Mouse (Mus musculus) MEL (cell line): Measurements from ENCODE around the gene Ccl6. TPM values are rescaled to one million over a fixed set of nuclear protein-coding genes. Genes with fewer than 3 reads are reported as not detected.

Source experiments
- DNase-seq: peaks from one replicate; pipeline ENCODE4 v3.0.0; 2011; ENCODE audit warnings: low read depth, low spot score
- H3K27ac ChIP-seq: 2 replicates; pipeline ENCODE4 v1.5.1; 2012; ENCODE audit warnings: low read depth, mild to moderate bottlenecking, control low read depth, low read length, moderate library complexity; ENCODE audit not compliant: control insufficient read depth
- H3K27me3 ChIP-seq, 2 experiments: fragments of 150-350 bp in 1 of 2; sonication (generic) in 1 of 2; 2 replicates each; pipeline ENCODE4 v1.6.1; 2012; ENCODE audit warnings: low read length in 2 of 2, mild to moderate bottlenecking in 2 of 2, improper control_type of control experiment in 1 of 2, moderate library complexity in 1 of 2; ENCODE audit not compliant: insufficient read depth in 2 of 2, control insufficient read depth in 1 of 2
- H3K36me3 ChIP-seq, 2 experiments: 2 replicates each; pipeline ENCODE4 v1.6.1; 2012 to 2014; ENCODE audit warnings: low read length in 2 of 2, improper control_type of control experiment in 1 of 2, inconsistent platforms in 1 of 2, mild to moderate bottlenecking in 1 of 2; ENCODE audit not compliant: insufficient read depth in 2 of 2, control insufficient read depth in 1 of 2
- H3K4me1 ChIP-seq, 2 experiments: fragments of 150-350 bp in 1 of 2; sonication (generic) in 1 of 2; 2 replicates each; pipeline ENCODE4 v1.6.1; 2012; ENCODE audit warnings: low read length in 2 of 2, improper control_type of control experiment in 1 of 2, mild to moderate bottlenecking in 1 of 2; ENCODE audit not compliant: insufficient read depth in 2 of 2, control insufficient read depth in 1 of 2
- H3K4me3 ChIP-seq, 2 experiments: fragments of 150-350 bp in 1 of 2; sonication (generic) in 1 of 2; 2 replicates each; pipeline ENCODE4 v1.5.1; 2012; ENCODE audit warnings: low read depth in 2 of 2, low read length in 2 of 2, mild to moderate bottlenecking in 2 of 2, moderate library complexity in 2 of 2, control low read depth in 1 of 2, improper control_type of control experiment in 1 of 2; ENCODE audit not compliant: control insufficient read depth in 1 of 2, insufficient read depth in 1 of 2
- H3K79me2 ChIP-seq: 2 replicates; pipeline ENCODE4 v1.6.1; 2012; ENCODE audit warnings: mild to moderate bottlenecking, low read length, moderate library complexity; ENCODE audit not compliant: control insufficient read depth, poor library complexity, insufficient read depth
- H3K9ac ChIP-seq: 2 replicates; pipeline ENCODE4 v1.6.1; 2012; ENCODE audit warnings: low read depth, mild to moderate bottlenecking, control low read depth, low read length, moderate library complexity; ENCODE audit not compliant: control insufficient read depth, poor library complexity, severe bottlenecking
- H3K9me3 ChIP-seq: fragments of 150-350 bp; sonication (generic); replicated peaks from 2 replicates; pipeline ENCODE4 v1.6.1; 2012; ENCODE audit warnings: mild to moderate bottlenecking, low read length, improper control_type of control experiment, moderate library complexity; ENCODE audit not compliant: insufficient read depth
- EP300 ChIP-seq, 2 experiments: IDR thresholded peaks; 2 replicates each; pipeline ENCODE4 v1.6.1; 2011; ENCODE audit warnings: improper control_type of control experiment in 2 of 2, low read length in 2 of 2, low read depth in 1 of 2, mild to moderate bottlenecking in 1 of 2
- GATA1 ChIP-seq: IDR thresholded peaks from 2 replicates; pipeline ENCODE4 v1.6.1; 2011; ENCODE audit warnings: low read depth, low read length, improper control_type of control experiment
- JUND ChIP-seq: IDR thresholded peaks from 2 replicates; pipeline ENCODE4 v1.6.1; 2011; ENCODE audit warnings: low read depth, mild to moderate bottlenecking, improper control_type of control experiment, low read length
- MAX ChIP-seq: IDR thresholded peaks from 2 replicates; pipeline ENCODE4 v1.6.1; 2011; ENCODE audit warnings: low read length, improper control_type of control experiment
- MAZ ChIP-seq: IDR thresholded peaks from 2 replicates; pipeline ENCODE4 v1.6.1; 2012; ENCODE audit warnings: low read depth, mild to moderate bottlenecking, inconsistent platforms, low read length, improper control_type of control experiment
- MYC ChIP-seq: IDR thresholded peaks from 2 replicates; pipeline ENCODE4 v1.6.1; 2011; ENCODE audit warnings: low read depth, mild to moderate bottlenecking, low read length, improper control_type of control experiment, moderate library complexity
- TAL1 ChIP-seq: IDR thresholded peaks from 2 replicates; pipeline ENCODE4 v1.6.1; 2012; ENCODE audit warnings: mild to moderate bottlenecking, inconsistent platforms, low read length, moderate library complexity, mixed read lengths
- TCF12 ChIP-seq: IDR thresholded peaks from 2 replicates; pipeline ENCODE4 v1.6.1; 2014; ENCODE audit warnings: low read depth, mild to moderate bottlenecking, inconsistent platforms, low read length, improper control_type of control experiment, moderate library complexity
- polyA plus RNA-seq, 2 experiments: library from polyadenylated mRNA; stranded (reverse) in 1 of 2; unstranded in 1 of 2; fragments of >175 nt in 1 of 2; fragments of >200 nt in 1 of 2; gene quantifications; 2 replicates each; pipeline versions ENCODE4 v1.2.1 to v1.2.4; 2012; ENCODE audit warnings: low replicate concordance in 2 of 2, low read depth in 1 of 2; ENCODE audit not compliant: insufficient read length in 2 of 2, insufficient read depth in 1 of 2, missing spikeins in 1 of 2
- total RNA-seq: library from RNA; depleted of rRNA; stranded (reverse); fragments of 300-350 nt; gene quantifications from 2 replicates; pipeline ENCODE4 v1.2.3, GENCODE M21; 2012

Gene Ccl6
- total and polyA plus RNA-seq, 3 experiments, result not detected

- no peaks in the 10 kb centered on the region for H3K79me2 ChIP-seq
- H3K9ac ChIP-seq, result no peak overlapping the region
- TF ChIP-seq MYC (no peak), JUND (no peak)
- peaks cover 0 to 19% of the 10 kb centered on the region in 2 experiments; a peak in 2 of 4 replicates for H3K36me3 ChIP-seq
- no peak for DNase-seq
- peaks cover under 1 to 7% of the 10 kb centered on the region in 2 experiments for H3K27me3 ChIP-seq
- no peak overlapping the region for H3K4me3 ChIP-seq
- no peaks in the 10 kb centered on the region for H3K9me3 ChIP-seq
- H3K27ac ChIP-seq, result no peak overlapping the region
- H3K4me1 ChIP-seq, result peaks cover 2 to 16% of the 10 kb centered on the region in 2 experiments; a peak in 3 of 4 replicates
Observed at GRCm38 (mm10) chr11:83583450-83583754, 9.5 kb downstream of the Ccl6 start.

GRCm38 (mm10) chr11:83582626-83583449 lies 10.0 kb downstream of the Ccl6 start:
- DNase-seq, result no peak
- Histone ChIP-seq H3K4me1 (peaks cover 2 to 21% of the 10 kb centered on the region in 2 experiments; a peak in 3 of 4 replicates), H3K9ac (no peak overlapping the region), H3K9me3 (no peaks in the 10 kb centered on the region), H3K79me2 (no peaks in the 10 kb centered on the region), H3K27ac (no peak overlapping the region), H3K36me3 (peaks cover 0 to 24% of the 10 kb centered on the region in 2 experiments; a peak in 2 of 4 replicates), H3K27me3 (peaks cover 0 to 7% of the 10 kb centered on the region in 2 experiments; a peak in 3 of 4 replicates), H3K4me3 (no peak overlapping the region)
- TF ChIP-seq MAX, result no peak
- 0 out of 2 replicates have a peak, but pooled peaks have one; percentile 12 for TF ChIP-seq TAL1

GRCm38 (mm10) chr11:83581626-83582610 lies 11.0 kb downstream of the Ccl6 start:
- no peaks in the 10 kb centered on the region for H3K9me3 ChIP-seq
- DNase-seq, result peak; percentile 47
- H3K79me2 ChIP-seq, result no peaks in the 10 kb centered on the region
- H3K27ac ChIP-seq, result no peak overlapping the region
- H3K36me3 ChIP-seq, result peaks cover 0 to 33% of the 10 kb centered on the region in 2 experiments; a peak in 2 of 4 replicates
- H3K27me3 ChIP-seq, result peaks cover 0 to 4% of the 10 kb centered on the region in 2 experiments; a peak in 3 of 4 replicates
- peak; percentile 58 for TF ChIP-seq TAL1
- TF ChIP-seq MAZ, result no peak
- TF ChIP-seq GATA1, result peak; percentile 52; the same call in 1 of the 2 replicates
- TF ChIP-seq EP300 (IDR thresholded peaks at IDR 0.05; ENCODE audit: low read depth in 1 of 2, low read length in 2 of 2), result peak; percentile 56 to 70
- peak; percentile 75 for TF ChIP-seq TCF12
- TF ChIP-seq, all 39 proteins: peak for 4
- no peak overlapping the region for H3K4me3 ChIP-seq
- peaks cover 5 to 22% of the 10 kb centered on the region in 2 experiments for H3K4me1 ChIP-seq
- H3K9ac ChIP-seq, result no peak overlapping the region
